Mouse (Mus musculus) gastrocnemius, postnatal 10 days (tissue): ENCODE measurements around the gene Olfr1383. TPM values are rescaled to one million over a fixed set of nuclear protein-coding genes. Genes with fewer than 3 reads are reported as not detected.
"Not testable (repeated sequence)": the region's sequence is repeated elsewhere in the genome, so short reads cannot be mapped to it uniquely, and the experiment has no call there.

Source experiments
- DNase-seq: peaks from one replicate; pipeline ENCODE4 v3.0.0; 2021; ENCODE audit warnings: mixed read lengths
- long read RNA-seq, 2 experiments: library from polyadenylated mRNA; stranded (forward); transcript quantifications; one replicate each; pipeline ENCODE4 v2.0.0; 2021
- total RNA-seq, 2 experiments: library from RNA; stranded (reverse); gene quantifications; 2 replicates each; pipeline ENCODE4 v1.2.3; 2021

Gene Olfr1383
- not detected for total RNA-seq
- long read RNA-seq, experiment 1: 0 reads
- long read RNA-seq, experiment 2: 0 reads

GRCm38 (mm10) chr11:49519348-49519747 lies at the start of gene Olfr1383:
Olfr1383 (plus strand) TSS chr11:49519648.
- no peak for DNase-seq

GRCm38 (mm10) chr11:49485973-49486372 lies 33.5 kb upstream of the Olfr1383 start:
- no peak for DNase-seq

- DNase-seq: not testable (repeated sequence)
Observed at GRCm38 (mm10) chr11:49488770-49489169, 30.7 kb upstream of the Olfr1383 start, which contains the start of gene Olfr1385. Olfr1385 (plus strand) TSS chr11:49489070.

GRCm38 (mm10) chr11:49518086-49518485 lies 1.4 kb upstream of the Olfr1383 start:
- DNase-seq: no peak

- no peak for DNase-seq
Observed at GRCm38 (mm10) chr11:49527947-49528346, 8.5 kb downstream of the Olfr1383 start, which contains the start of gene Olfr1382. Olfr1382 (plus strand) TSS chr11:49528247.

GRCm38 (mm10) chr11:49532761-49533160 lies 13.3 kb downstream of the Olfr1383 start:
- DNase-seq: no peak

- DNase-seq: not testable (repeated sequence)
Observed at GRCm38 (mm10) chr11:49536631-49537030, 17.2 kb downstream of the Olfr1383 start.

- not testable (repeated sequence) for DNase-seq
Observed at GRCm38 (mm10) chr11:49543149-49543548, 23.7 kb downstream of the Olfr1383 start, which contains the start of gene Olfr1381. Olfr1381 (plus strand) TSS chr11:49543449.

- DNase-seq: not testable (repeated sequence)
Observed at GRCm38 (mm10) chr11:49554033-49554432, 34.6 kb downstream of the Olfr1383 start.

- not testable (repeated sequence) for DNase-seq
Observed at GRCm38 (mm10) chr11:49556578-49556977, 37.1 kb downstream of the Olfr1383 start, which contains the start of gene Olfr1380. Olfr1380 (plus strand) TSS chr11:49556878.

GRCm38 (mm10) chr11:49575054-49575453 lies 55.6 kb downstream of the Olfr1383 start:
- not testable (repeated sequence) for DNase-seq

Other genes with a start within 250 kb of the Olfr1383 start
- gene Olfr1393, start 241.3 kb upstream of the Olfr1383 start, total RNA-seq: under 1 TPM; 0.18 to 0.33 TPM
- gene Olfr1392, start 234.4 kb upstream of the Olfr1383 start, total RNA-seq: not detected
- gene Olfr10, start 214.9 kb upstream of the Olfr1383 start, total RNA-seq: not detected
- gene Olfr1391, start 196.9 kb upstream of the Olfr1383 start, total RNA-seq: not detected
- not detected for gene Olfr1390, start 184.5 kb upstream of the Olfr1383 start, total RNA-seq
- gene Olfr1389, start 96.6 kb upstream of the Olfr1383 start, total RNA-seq: not detected
- under 1 TPM; 0.11 to 0.12 TPM for gene Olfr1388, start 83.0 kb upstream of the Olfr1383 start, total RNA-seq
- gene Olfr1387, start 64.3 kb upstream of the Olfr1383 start, total RNA-seq: not detected
- gene Olfr1386, start 54.6 kb upstream of the Olfr1383 start, total RNA-seq: not detected
- not detected for gene Olfr1385, start 30.6 kb upstream of the Olfr1383 start, total RNA-seq
- not detected for gene Olfr1384, start 12.9 kb upstream of the Olfr1383 start, total RNA-seq
- gene Olfr1382, start 8.6 kb downstream of the Olfr1383 start, total RNA-seq: not detected
- not detected for gene Olfr1381, start 23.8 kb downstream of the Olfr1383 start, total RNA-seq
- not detected for gene Olfr1380, start 37.2 kb downstream of the Olfr1383 start, total RNA-seq
- 1 to 10 TPM; 4.2 to 5.8 TPM for gene Flt4, start 89.6 kb downstream of the Olfr1383 start, total RNA-seq
- gene Scgb3a1, start 144.0 kb downstream of the Olfr1383 start, total RNA-seq: not detected
- gene Cnot6, start 193.1 kb downstream of the Olfr1383 start, total RNA-seq: 10 to 100 TPM; 31.8 to 38.6 TPM